Mouse (Mus musculus) intestine, embryonic 16.5 days (tissue): ENCODE measurements around the gene Trappc3. TPM values are rescaled to one million over a fixed set of nuclear protein-coding genes. Genes with fewer than 3 reads are reported as not detected.
A peak's percentile ranks its signal among the peaks of the same experiment; 100 is the strongest.

ENCODE experiments used
- ATAC-seq: fragments of 200-750 bp; cut with Nextera tagmentation; 2 replicates; pipeline ENCODE4 v1.8.0; 2017; ENCODE audit warnings: moderate TSS enrichment, moderate library complexity
- H3K27ac ChIP-seq: fragments of 300-500 bp; sonication (generic); 2 replicates; pipeline ENCODE4 v1.5.1; 2014; ENCODE audit warnings: mild to moderate bottlenecking, low read length
- H3K27me3 ChIP-seq: fragments of 300-500 bp; sonication (generic); replicated peaks from 2 replicates; pipeline ENCODE4 v1.6.1; 2014; ENCODE audit warnings: low read length, control low read depth, mixed read lengths; ENCODE audit not compliant: control insufficient read depth, insufficient read depth
- H3K36me3 ChIP-seq: fragments of 300-500 bp; sonication (generic); 2 replicates; pipeline ENCODE4 v1.6.1; 2014; ENCODE audit warnings: low read length, control low read depth; ENCODE audit not compliant: control insufficient read depth, insufficient read depth
- H3K4me1 ChIP-seq: fragments of 300-500 bp; sonication (generic); 2 replicates; pipeline ENCODE4 v1.6.1; 2014; ENCODE audit warnings: low read length, control low read depth, mixed read lengths; ENCODE audit not compliant: control insufficient read depth, insufficient read depth
- H3K4me2 ChIP-seq: fragments of 300-500 bp; sonication (generic); 2 replicates; pipeline ENCODE4 v1.6.1; 2014; ENCODE audit warnings: low read depth, low read length, control low read depth
- H3K4me3 ChIP-seq: fragments of 300-500 bp; sonication (generic); 2 replicates; pipeline ENCODE4 v1.5.1; 2014; ENCODE audit warnings: mild to moderate bottlenecking, low read length
- H3K9ac ChIP-seq: fragments of 300-500 bp; sonication (generic); 2 replicates; pipeline ENCODE4 v1.6.1; 2014; ENCODE audit warnings: low read depth, low read length
- H3K9me3 ChIP-seq: fragments of 300-500 bp; sonication (generic); 2 replicates; pipeline ENCODE4 v1.6.1; 2016; ENCODE audit warnings: low read length, control low read depth; ENCODE audit not compliant: control insufficient read depth
- WGBS: fragments of 180-500 bp; shearing (Covaris S2); extraction: QIAGEN DNeasy Blood & Tissue Kit; methylation state at CpG from one replicate; pipeline ENCODE4 v1.1.7; 2014; 5-methylcytosine and 5-hydroxymethylcytosine counted together
- polyA plus RNA-seq: library from polyadenylated mRNA; unstranded; fragments of >200 nt; fragmentation: Nextera tagmentation; extraction: Ambion mirVana; gene quantifications from 2 replicates; pipeline ENCODE4 v1.2.1, GENCODE M21; 2015

Trappc3 gene
- polyA plus RNA-seq, 1 experiment from 2014 or later = 107 TPM

DNA sequence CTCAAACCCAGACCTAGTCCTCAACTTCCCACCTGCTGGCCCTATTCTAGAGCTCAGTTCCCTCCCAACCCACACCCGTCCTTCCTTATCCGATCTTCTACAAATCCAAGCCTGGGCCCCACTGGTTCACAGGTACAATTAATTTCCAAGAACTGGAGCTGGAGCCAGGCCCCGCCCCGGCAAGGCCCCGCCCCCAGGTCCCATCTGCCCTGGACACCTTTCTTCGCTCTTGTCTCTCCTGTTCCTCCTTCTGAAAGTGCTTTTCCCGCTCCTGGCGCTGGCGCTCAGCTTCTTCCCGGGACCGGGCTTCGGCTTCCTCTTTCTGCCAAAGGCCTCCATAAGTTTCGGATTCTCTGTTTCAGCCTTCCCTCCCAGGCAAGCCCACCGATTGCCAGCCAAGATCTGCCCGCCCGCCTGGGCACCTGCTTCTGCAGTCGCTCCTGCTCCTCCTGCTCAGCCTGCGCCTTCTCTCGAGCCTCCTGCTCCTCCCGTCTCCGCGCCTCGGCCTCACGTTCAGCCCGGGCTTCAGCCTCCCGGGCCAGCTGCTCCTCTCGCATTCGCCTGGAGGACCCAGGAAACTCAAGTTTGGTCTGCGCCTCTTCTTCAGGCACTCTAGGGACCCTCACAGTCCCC lies 28.3 kb upstream of the Trappc3 start:
- Histone ChIP-seq H3K27me3 (no peaks in the 10 kb centered on the region), H3K4me1 (no peaks in the 10 kb centered on the region), H3K27ac (no peak overlapping the region), H3K9me3 (no peaks in the 10 kb centered on the region), H3K4me3 (no peak overlapping the region), H3K9ac (no peak overlapping the region), H3K36me3 (peaks cover 21% of the 10 kb centered on the region; the same call in 1 of the 2 replicates), H3K4me2 (no peak overlapping the region)
- ATAC-seq = no peak
- 86% methylated on average over 29 of the region's 29 CpGs for WGBS

DNA sequence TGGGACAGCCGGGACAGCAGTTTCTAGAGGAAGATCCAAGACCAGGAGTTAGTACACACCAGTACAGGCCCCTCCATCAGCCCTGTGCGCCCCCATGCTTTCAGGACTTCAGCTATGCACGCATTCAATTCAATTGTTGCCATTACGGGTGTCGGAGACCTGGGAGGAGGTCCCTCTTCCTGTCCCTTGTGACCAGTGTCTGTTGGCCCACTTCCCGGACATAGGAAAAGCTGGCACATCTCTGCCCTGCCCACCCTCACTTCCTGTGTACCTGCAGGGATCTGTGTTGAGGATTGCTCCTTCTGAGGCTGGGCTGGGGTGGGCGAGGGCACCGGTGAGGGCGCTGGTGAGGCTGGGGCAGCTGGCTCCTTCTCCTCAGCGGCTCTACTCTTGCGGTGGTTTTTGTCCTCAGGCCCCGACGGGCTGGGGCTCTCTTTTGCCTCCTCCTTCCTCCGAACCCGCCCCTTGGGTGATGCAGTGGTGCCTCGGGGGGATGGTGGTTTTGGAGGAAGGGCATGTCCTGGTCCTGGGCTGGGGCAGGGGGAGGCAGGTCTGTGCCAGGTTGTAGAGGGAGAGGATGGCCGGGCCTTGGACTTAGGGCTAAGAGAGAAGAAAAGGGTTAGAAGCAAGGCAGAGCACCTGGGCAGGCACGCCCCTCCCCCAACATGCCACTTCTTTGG lies 27.5 kb upstream of the Trappc3 start:
- H3K4me2 ChIP-seq = no peak overlapping the region
- no peak overlapping the region for H3K4me3 ChIP-seq
- no peak for ATAC-seq
- H3K27ac ChIP-seq = no peak overlapping the region
- H3K27me3 ChIP-seq = no peaks in the 10 kb centered on the region
- H3K36me3 ChIP-seq = peaks cover 21% of the 10 kb centered on the region
- no peaks in the 10 kb centered on the region for H3K4me1 ChIP-seq
- 85% methylated on average over 18 of the region's 18 CpGs for WGBS
- no peak overlapping the region for H3K9ac ChIP-seq
- H3K9me3 ChIP-seq = no peaks in the 10 kb centered on the region

DNA sequence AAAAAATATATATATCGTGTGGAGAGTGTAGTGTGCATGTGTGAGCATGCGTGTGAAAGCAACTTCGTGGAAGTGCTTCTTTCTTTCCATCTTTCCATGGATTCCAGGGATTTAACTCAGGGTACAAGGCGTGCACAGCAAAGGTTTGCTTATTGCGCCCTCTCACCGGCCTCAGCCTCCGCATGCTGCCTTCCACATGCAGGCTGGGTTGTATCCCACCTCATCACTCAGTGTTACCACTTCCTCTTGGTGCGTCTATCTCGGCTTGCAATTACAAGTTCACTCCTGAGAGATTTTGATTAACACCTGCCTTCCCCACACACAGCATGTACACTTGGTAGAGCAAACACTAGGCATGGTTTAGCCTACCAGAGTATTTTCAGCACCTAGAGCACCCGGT lies 26.9 kb upstream of the Trappc3 start:
- no peaks in the 10 kb centered on the region for H3K4me1 ChIP-seq

DNA sequence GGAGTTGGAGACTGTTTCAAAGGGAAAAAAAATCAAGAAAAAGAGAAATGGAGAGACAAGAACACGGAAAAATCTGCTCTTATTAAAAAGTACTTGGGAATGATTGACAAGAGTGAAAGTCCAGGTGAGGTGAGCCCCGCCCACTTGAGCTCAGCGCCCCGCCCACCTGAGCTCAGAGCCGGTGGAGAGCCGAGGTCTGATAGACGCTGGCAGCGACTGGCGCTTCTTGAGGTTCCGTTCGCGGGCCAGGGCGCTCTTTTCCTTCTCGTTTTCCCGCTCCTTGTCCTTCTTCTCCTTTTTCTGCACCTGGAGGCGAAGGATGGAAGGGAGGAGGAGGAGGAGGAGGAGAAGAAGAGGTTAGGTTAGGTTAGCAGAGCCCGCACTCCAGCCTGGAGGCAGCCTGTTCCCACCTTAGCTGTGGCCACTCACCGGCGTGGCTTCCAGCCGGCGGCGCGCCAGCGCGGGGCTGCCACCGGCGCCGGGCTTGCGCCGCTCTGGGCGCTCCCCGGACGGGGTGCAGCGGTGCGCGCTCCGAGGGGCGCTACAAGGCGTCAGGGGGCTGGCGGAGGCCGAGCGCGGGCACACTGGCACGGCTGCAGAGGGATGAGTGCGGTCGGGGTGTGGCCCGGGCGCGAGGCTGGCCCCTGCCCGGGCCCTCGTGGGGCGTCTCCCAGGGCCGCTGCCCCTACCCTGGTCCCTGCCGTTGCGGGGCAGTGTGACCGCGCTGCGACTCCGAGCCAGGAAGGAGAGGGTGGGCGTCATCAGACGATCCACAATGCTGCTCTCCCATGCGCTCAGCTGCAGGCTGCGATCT lies 25.5 kb upstream of the Trappc3 start:
- Histone ChIP-seq H3K27me3 (no peaks in the 10 kb centered on the region), H3K9ac (peak overlapping the region; percentile 39), H3K4me3 (peak overlapping the region; percentile 41), H3K4me2 (peak overlapping the region; percentile 77), H3K27ac (no peak overlapping the region), H3K9me3 (no peaks in the 10 kb centered on the region), H3K4me1 (no peaks in the 10 kb centered on the region), H3K36me3 (peaks cover 20% of the 10 kb centered on the region)
- peak; percentile 82 for ATAC-seq
- WGBS = 51% methylated on average over 62 of the region's 63 CpGs

More for the DNA sequence above, 26.9 kb upstream of the Trappc3 start:
- Histone ChIP-seq H3K27me3 (no peaks in the 10 kb centered on the region), H3K9me3 (no peaks in the 10 kb centered on the region), H3K36me3 (peaks cover 21% of the 10 kb centered on the region), H3K4me2 (no peak overlapping the region), H3K4me3 (no peak overlapping the region), H3K27ac (no peak overlapping the region), H3K9ac (no peak overlapping the region)
- ATAC-seq = no peak
- 91% methylated on average over 10 of the region's 10 CpGs for WGBS

DNA sequence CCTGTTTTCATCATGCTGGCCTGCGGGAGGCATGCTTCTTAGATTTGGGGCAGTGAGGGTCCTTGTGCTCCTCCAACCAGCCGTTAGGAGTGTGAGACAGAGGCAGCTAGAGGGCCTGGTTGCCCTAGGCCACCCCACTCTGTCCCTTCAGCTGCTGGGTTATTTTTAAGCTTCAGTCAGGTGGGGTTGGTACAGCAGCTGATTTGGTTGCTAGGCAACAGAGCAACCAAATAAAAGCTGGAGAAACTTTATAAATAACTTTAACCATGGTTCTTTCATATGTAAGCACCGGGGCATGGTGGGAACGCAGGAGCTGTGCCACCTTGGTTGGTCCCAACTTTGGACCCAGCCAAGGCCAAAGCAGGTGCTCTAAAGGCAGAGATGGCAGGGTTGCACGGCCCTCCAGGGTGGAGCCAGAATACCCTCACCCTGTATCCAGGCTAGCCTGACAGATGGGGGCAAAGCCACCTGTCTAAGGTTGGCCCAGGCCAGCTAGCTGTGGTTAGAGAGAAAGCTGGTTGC lies 24.3 kb upstream of the Trappc3 start:
- H3K27me3 ChIP-seq = no peaks in the 10 kb centered on the region
- H3K4me1 ChIP-seq = no peaks in the 10 kb centered on the region
- no peak overlapping the region for H3K4me2 ChIP-seq
- 72% methylated on average over 5 of the region's 5 CpGs for WGBS
- H3K9me3 ChIP-seq = no peaks in the 10 kb centered on the region
- no peak overlapping the region for H3K9ac ChIP-seq
- H3K4me3 ChIP-seq = no peak overlapping the region
- 0 out of 2 replicates have a peak, but pooled peaks have one; percentile 27 for ATAC-seq
- no peak overlapping the region for H3K27ac ChIP-seq
- H3K36me3 ChIP-seq = peaks cover 22% of the 10 kb centered on the region

DNA sequence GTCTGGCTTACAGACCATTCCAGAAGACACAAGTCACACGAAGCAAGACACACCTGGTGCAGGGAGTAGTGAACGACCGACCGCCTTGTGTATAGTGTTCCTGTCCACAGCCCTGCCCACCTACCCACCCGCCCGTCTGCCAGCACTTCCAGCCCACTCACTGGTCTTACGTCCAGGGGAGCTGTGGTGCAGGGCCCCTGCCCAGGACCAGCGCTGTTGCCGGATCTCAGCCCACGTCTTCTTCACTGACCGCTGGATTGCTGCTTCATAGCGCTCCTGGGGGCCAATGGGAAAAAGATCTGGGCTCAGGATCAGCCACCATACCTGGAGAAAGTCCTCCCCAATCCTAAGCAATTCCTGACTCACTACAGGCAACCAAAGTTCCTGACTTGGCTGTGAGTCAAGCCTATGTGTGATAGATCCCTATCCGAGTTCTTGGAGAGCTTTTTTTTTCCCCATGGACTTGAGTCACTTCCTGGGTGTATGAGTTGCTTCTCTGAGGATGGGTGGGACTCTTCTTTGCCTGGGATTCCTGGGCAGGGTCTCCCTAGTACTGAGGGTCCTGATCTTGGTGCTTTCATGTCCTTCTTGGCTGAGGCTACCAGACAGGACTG lies 22.2 kb upstream of the Trappc3 start:
- H3K27ac ChIP-seq = no peak overlapping the region
- no peaks in the 10 kb centered on the region for H3K4me1 ChIP-seq
- no peaks in the 10 kb centered on the region for H3K27me3 ChIP-seq
- H3K9me3 ChIP-seq = no peaks in the 10 kb centered on the region
- H3K9ac ChIP-seq = no peak overlapping the region
- ATAC-seq = no peak
- H3K36me3 ChIP-seq = peaks cover 13% of the 10 kb centered on the region
- WGBS = 86% methylated on average over 13 of the region's 13 CpGs
- no peak overlapping the region for H3K4me3 ChIP-seq
- no peak overlapping the region for H3K4me2 ChIP-seq

DNA sequence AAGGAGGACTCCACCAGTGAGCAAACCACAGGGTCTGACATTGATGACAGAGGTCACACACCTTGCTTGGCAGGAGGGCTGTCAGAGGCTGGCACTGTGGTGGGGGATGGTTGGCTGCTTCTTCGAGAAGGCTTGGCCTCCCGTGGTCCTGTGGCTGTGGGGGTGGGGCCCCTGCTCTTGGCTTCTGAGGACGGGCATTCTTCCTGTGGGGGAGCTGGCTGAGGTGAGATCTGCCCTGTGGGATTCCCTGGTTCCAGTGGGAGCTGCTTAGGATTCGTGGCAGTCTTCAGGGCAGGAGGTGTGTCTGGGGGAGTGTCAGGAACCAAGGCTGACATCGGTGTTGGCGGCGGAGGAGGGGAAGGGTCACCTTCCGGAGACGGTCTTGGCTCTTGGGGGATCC lies 20.2 kb upstream of the Trappc3 start:
- Histone ChIP-seq H3K9ac (no peak overlapping the region), H3K4me1 (no peaks in the 10 kb centered on the region), H3K36me3 (peaks cover 10% of the 10 kb centered on the region), H3K4me3 (no peak overlapping the region), H3K27me3 (no peaks in the 10 kb centered on the region), H3K27ac (no peak overlapping the region), H3K9me3 (no peaks in the 10 kb centered on the region), H3K4me2 (no peak overlapping the region)
- 49% methylated on average over 9 of the region's 9 CpGs for WGBS
- ATAC-seq = no peak

DNA sequence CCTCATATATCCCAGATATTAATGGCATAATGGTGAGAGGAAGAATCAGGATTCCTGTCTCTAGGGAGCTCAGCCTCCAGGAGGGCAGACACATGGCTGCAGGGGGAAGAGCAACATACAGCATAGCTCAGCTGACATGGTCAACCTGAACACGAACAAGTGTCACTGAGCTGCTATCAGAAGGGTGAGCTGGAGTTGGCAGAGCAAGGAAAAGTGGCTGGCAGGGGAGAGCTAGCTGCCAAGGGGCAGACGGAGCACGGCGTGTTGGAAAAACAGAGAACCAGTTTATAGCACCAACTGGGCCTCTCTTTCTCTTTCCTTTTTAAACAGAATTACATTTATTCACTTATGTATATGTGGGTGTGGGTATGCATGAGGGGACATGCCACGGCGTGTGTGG lies 19.6 kb upstream of the Trappc3 start:
- no peaks in the 10 kb centered on the region for H3K9me3 ChIP-seq
- H3K4me2 ChIP-seq = no peak overlapping the region
- 90% methylated on average over 6 of the region's 6 CpGs for WGBS
- peaks cover 9% of the 10 kb centered on the region for H3K36me3 ChIP-seq
- ATAC-seq = no peak
- no peaks in the 10 kb centered on the region for H3K27me3 ChIP-seq
- no peak overlapping the region for H3K27ac ChIP-seq
- no peak overlapping the region for H3K9ac ChIP-seq
- no peaks in the 10 kb centered on the region for H3K4me1 ChIP-seq
- no peak overlapping the region for H3K4me3 ChIP-seq
